Mouse (Mus musculus) adrenal gland (tissue): ENCODE results near the gene Vamp2.

ENCODE experiments used
- intact Hi-C: fragments of 180-260 bp; cut with DNase I; formaldehyde crosslinking; loops from one replicate; pipeline ENCODE4 v1.15.1; 2025

Vamp2 gene

DNA sequence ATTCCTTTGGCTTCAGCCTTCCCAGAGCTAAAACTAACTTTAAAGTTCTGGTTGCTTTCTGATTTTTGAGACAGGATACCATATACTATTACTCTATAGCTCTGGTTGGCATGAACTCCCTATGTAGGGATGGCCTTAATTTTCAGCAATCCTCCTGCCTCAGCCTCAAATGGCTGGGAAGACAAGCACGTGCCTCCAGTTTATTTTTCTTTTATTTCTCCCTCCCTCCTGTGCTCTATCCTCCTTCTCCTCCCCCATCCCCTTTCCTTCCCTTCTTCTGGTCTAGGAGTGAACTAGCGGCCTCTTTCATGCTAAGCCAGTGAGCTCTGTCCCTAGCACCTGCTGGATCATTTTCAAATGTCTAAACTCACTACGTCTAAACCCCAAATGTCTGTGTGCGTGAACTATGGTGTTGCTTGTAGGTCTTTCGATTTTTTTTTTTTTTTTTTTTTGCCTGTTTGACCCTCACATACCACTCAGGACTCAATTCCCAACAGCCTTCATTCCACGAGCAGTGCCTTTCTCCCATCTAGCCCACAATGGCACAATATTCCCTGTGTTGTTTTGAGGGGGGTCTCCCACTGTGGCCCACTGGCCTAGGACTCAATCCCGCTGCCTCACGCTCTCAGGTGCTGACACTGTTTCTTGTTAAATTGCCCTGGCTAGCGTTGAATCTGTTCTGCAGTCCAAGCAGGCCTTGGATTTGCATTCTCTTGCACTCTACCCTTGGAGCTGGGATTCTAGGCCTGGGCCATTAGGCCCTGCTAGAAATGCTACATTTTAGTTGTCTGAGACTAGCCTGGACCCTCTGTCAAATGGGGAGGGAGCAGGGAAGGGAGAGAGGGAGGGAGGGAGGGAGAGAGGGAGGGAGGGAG is 23.8 kb upstream of the Vamp2 start:
- intact Hi-C loops: no loop called here

- intact Hi-C loops: no loop called here
Measured at GRCm38 (mm10) chr11:69065394-69065925, 22.8 kb upstream of the Vamp2 start.

- intact Hi-C loops: no loop called here
Measured at GRCm38 (mm10) chr11:69066163-69066861, 22.0 kb upstream of the Vamp2 start.

DNA sequence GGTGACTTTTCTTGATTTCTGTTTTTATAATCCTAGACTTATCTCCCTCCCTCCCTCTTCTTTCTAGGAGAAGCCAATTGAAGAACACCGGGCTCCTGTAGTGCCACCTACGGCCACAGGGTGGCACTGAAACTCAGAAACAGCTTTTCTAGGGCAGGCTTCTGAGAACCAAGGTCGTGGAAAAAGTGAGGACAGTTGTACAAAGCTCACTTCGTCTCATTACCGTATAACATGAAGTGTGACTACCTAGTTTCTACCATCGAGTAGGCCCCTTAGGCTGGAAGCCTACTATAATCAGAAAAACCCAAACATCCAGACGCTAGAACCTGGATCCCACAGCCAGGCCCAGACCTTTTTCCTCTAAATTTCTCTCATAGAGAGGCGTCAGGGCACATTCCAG is 21.3 kb upstream of the Vamp2 start:
- intact Hi-C loops: no loop called here

DNA sequence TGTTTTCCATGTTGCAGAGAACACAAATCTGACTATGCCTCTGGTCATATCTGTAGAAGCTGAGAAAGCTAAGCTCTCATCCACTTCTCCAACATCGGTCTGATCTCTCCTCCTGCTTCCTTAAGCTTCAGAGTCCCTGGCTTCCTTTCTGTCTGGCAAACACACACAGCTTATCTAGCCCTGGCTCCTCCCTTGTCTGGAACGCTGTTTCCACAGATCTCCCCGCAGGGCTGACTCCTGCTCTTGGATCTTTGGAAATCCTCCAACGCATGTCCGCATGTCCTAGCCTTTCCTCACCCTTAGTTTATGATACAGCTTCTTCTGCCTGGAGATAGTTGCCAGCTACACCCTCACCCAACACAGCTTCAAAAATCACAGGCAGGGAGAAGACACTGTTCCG is 20.7 kb upstream of the Vamp2 start:
- intact Hi-C loops: no loop called here

- intact Hi-C loops: no loop called here
Measured at GRCm38 (mm10) chr11:69070093-69070492, 18.2 kb upstream of the Vamp2 start.

DNA sequence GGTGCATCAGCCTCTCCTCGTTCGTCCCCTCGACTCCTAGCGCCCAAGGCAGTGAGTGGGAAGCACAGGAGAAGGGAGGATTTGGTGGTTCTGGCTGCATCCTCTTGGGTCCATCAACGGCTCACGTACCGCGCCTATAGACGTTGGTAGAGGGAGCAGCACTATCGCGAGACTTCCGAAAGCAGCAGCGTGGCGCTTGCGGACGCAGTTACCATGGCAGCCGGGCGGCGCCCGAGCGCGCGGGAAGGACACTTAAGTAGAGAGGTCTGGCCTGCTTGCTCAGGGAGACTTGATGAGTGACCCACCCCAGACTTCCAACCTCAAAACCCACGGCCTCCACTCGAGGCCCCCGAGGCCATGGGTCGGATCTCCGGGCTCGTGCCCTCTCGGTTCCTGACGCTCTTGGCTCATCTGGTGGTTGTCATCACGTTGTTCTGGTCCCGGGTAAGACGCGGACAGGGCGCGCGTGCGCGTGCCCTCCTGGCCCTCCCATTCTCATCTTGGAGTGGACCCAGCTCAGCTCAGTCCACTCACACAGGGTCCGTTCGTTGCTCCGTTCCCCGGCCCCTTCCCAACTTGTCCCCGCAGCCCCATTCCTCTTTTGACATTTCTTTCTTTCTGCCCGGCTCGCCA is 17.6 kb upstream of the Vamp2 start, which contains the start of gene Tmem107:
TSS of gene Tmem107 (plus strand) at position 217 of the 633 bp plus-strand sequence.
- intact Hi-C loops: no loop called here

DNA sequence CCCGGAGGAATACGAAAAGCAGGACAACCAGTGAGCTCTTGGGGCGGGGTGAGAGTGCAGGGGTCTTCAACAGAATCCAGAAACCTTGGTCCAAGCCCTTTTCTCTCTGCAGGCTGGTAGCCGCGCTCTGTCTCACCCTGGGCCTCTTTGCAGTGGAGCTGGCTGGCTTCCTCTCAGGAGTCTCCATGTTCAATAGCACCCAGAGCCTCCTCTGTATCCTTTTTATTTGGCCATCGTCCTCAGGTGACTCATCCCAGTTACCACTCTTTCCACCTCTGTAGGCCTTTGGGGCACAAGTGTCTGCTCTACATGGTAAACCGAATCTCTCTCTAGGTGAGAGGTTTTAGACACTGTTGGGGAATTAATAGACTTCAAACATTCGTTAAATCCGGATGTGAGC is 17.0 kb upstream of the Vamp2 start:
- intact Hi-C loops: no loop called here

GRCm38 (mm10) chr11:69072234-69072633 is 16.1 kb upstream of the Vamp2 start:
- intact Hi-C loops: no loop called here

GRCm38 (mm10) chr11:69072666-69073064 is 15.6 kb upstream of the Vamp2 start:
- intact Hi-C loops: no loop called here

DNA sequence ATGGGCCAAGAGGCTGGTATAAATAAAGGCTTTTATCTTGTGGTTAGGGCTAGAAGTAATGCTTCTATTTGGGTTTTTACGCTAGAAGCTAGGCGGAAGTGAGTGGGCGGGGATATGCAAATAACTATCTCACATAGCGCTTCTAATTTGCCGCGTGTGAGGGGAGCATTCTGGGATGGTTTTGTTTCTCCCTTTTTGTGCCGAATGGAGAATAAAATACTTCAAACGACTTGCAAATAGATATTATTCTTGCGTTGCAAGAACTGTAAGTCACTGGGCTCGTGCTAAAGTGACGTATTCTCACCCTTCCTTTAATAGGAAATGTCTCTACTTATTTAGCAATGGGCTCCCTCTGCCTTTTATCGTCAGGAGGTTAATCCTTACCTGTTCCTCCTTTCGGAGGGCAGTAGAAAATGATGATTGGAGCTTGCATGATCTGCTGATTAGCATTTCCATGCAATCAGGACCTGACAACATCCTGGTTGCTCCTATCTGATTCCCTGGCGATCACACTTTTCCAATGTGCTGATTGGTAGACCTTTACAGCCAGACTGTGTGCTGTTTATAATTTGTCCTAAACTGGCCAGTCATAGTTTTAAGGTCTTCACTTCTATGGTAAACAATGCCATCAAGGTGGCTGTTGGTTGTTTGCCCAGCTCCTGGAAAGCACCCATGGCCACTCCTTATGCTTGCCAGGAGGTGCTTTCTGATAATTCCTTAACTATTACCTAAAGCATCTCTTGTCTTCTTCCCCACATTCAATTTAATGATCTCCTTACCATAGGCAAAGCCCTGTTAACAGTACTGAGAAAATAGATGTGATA is 15.0 kb upstream of the Vamp2 start:
- intact Hi-C loops: no loop called here

GRCm38 (mm10) chr11:69073951-69074775 is 14.1 kb upstream of the Vamp2 start:
- intact Hi-C loops: no loop called here

DNA sequence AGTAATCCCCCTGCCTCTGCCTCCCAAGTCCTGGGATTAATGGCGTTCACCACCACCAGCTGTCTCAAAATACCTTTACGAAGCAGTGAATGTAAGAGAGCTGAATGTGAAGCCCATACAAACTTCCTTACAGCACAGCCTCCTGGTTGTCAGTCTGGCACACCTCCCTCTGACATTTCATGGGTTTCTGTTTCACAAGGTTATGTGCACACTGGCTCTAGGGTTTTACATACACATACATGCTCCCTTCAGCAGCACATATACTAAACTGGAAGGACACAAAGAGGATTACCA is 13.6 kb upstream of the Vamp2 start:
- intact Hi-C loops: no loop called here

GRCm38 (mm10) chr11:69075764-69076479 is 12.4 kb upstream of the Vamp2 start:
- intact Hi-C loops: no loop called here

DNA sequence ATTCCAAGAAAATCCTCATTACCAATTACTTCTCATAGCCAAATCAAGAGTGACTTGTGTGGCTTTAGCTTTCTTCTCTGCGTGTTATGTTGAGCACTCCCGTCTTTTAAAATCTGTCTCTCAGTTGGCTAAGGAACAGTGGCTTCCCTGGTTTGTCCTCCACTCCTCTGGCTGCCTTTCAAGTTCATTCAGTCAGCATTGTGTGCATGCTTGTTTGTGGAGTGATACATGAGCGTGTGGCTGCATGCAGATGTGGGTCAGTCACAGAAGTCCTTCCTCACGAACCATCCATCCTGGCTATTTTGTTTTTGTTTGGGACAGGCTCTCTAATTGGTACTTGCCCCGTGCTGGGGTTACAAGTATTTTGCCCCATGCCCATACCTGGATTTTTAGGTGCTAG is 11.7 kb upstream of the Vamp2 start:
- intact Hi-C loops: no loop called here

- intact Hi-C loops: no loop called here
Measured at GRCm38 (mm10) chr11:69077316-69077715, 11.0 kb upstream of the Vamp2 start.

GRCm38 (mm10) chr11:69078041-69078440 is 10.2 kb upstream of the Vamp2 start:
- intact Hi-C loops: no loop called here

GRCm38 (mm10) chr11:69078805-69079438 is 9.4 kb upstream of the Vamp2 start:
- intact Hi-C loops: no loop called here
